Mouse (Mus musculus): ENCODE results near the gene Cutal. TPM values are rescaled to one million over a fixed set of nuclear protein-coding genes. Genes with fewer than 3 reads are reported as not detected.

The Cutal gene
- total and polyA plus RNA-seq, 3 experiments = not detected

GRCm38 (mm10) chr2:34914069-34914822, 40.0 kb downstream of the Cutal start:
- peak overlapping the region; percentile 65 to 94 for H3K4me3 ChIP-seq (ENCODE audit: control insufficient read depth in 1 of 2, insufficient read depth in 1 of 2, low read depth in 2 of 2, low read length in 2 of 2)
- peak overlapping the region; percentile 55 for H3K27ac ChIP-seq (ENCODE audit: control insufficient read depth, low read depth, low read length)
- peaks cover 5% of the 10 kb centered on the region for H3K79me2 ChIP-seq (ENCODE audit: control insufficient read depth, insufficient read depth, low read length, poor library complexity)
- no peaks in the 10 kb centered on the region; a peak in 1 of 4 replicates for H3K27me3 ChIP-seq (ENCODE audit: control insufficient read depth in 1 of 2, insufficient read depth in 2 of 2, low read length in 2 of 2)
- peaks cover 0 to 9% of the 10 kb centered on the region in 2 experiments; a peak in 2 of 4 replicates for H3K4me1 ChIP-seq (ENCODE audit: control insufficient read depth in 1 of 2, insufficient read depth in 2 of 2, low read length in 2 of 2)
- DNase-seq (ENCODE audit: low read depth, low spot score) = peak; percentile 82
- peak overlapping the region; percentile 97 for H3K9ac ChIP-seq (ENCODE audit: control insufficient read depth, low read depth, low read length, poor library complexity, severe bottlenecking)
- no peaks in the 10 kb centered on the region for H3K9me3 ChIP-seq (replicated peaks; ENCODE audit: insufficient read depth, low read length)
- TF ChIP-seq GATA1 (IDR thresholded peaks at IDR 0.05; ENCODE audit: low read depth, low read length) = peak; percentile 68
- no peak for TF ChIP-seq ELF1 (IDR thresholded peaks at IDR 0.05; ENCODE audit: low read depth, low read length)
- TF ChIP-seq MYC (IDR thresholded peaks at IDR 0.05; ENCODE audit: low read depth, low read length) = no peak; the same call in 1 of the 2 replicates
- peak; percentile 74; the same call in 1 of the 2 replicates for TF ChIP-seq E2F4 (IDR thresholded peaks at IDR 0.05; ENCODE audit: borderline replicate concordance, low read depth, low read length)
- no peak for TF ChIP-seq MAFK (IDR thresholded peaks at IDR 0.05; ENCODE audit: borderline replicate concordance, low read depth, low read length)
- TF ChIP-seq SIN3A (IDR thresholded peaks at IDR 0.05; ENCODE audit: low read length) = peak; percentile 73; the same call in 1 of the 2 replicates
- peak; percentile 20; the same call in 1 of the 2 replicates for TF ChIP-seq NRF1 (IDR thresholded peaks at IDR 0.05; ENCODE audit: insufficient read depth, low read depth, low read length, poor library complexity, severe bottlenecking)
- TF ChIP-seq MEF2A (IDR thresholded peaks at IDR 0.05; ENCODE audit: extremely low read depth, insufficient replicate concordance, low read depth, low read length, poor library complexity, severe bottlenecking) = no peak
- TF ChIP-seq POLR2A (IDR thresholded peaks at IDR 0.05; ENCODE audit: control insufficient read depth in 1 of 2, insufficient read depth in 1 of 2, low read depth in 1 of 2, low read length in 2 of 2, poor library complexity in 1 of 2) = peak; percentile 61 to 79; a peak in 3 of 4 replicates
- TF ChIP-seq HCFC1 (IDR thresholded peaks at IDR 0.05; ENCODE audit: low read depth, low read length) = peak; percentile 60; the same call in 1 of the 2 replicates
- peak; percentile 66; the same call in 1 of the 2 replicates for TF ChIP-seq MAX (IDR thresholded peaks at IDR 0.05; ENCODE audit: low read length)
- peak; percentile 45; the same call in 1 of the 2 replicates for TF ChIP-seq TBP (IDR thresholded peaks at IDR 0.05; ENCODE audit: low read depth, low read length)
- TF ChIP-seq POLR2AphosphoS2 (IDR thresholded peaks at IDR 0.05; ENCODE audit: low read length) = no peak
- no peak for TF ChIP-seq ETS1 (IDR thresholded peaks at IDR 0.05; ENCODE audit: low read depth, low read length)
- TF ChIP-seq RCOR1 (IDR thresholded peaks at IDR 0.05; ENCODE audit: low read depth, low read length) = no peak
- no peak for TF ChIP-seq CHD1 (IDR thresholded peaks at IDR 0.05; ENCODE audit: low read depth, low read length)
- peak; percentile 38; the same call in 1 of the 2 replicates for TF ChIP-seq ZNF384 (IDR thresholded peaks at IDR 0.05; ENCODE audit: low read depth, low read length)
- TF ChIP-seq EP300 (IDR thresholded peaks at IDR 0.05; ENCODE audit: low read depth in 1 of 2, low read length in 2 of 2) = no peak
- TF ChIP-seq NELFE (IDR thresholded peaks at IDR 0.05; ENCODE audit: low read depth, low read length) = peak; percentile 64
- TF ChIP-seq MAZ (IDR thresholded peaks at IDR 0.05; ENCODE audit: low read depth, low read length) = peak; percentile 58; the same call in 1 of the 2 replicates
- no peak for TF ChIP-seq ZKSCAN1 (IDR thresholded peaks at IDR 0.05; ENCODE audit: low read depth, low read length)
- no peak for TF ChIP-seq TAL1 (IDR thresholded peaks at IDR 0.05; ENCODE audit: low read length)
- peak; percentile 59 for TF ChIP-seq MXI1 (IDR thresholded peaks at IDR 0.05; ENCODE audit: low read depth, low read length)
- peaks cover 0 to 4% of the 10 kb centered on the region in 2 experiments; a peak in 1 of 4 replicates for H3K36me3 ChIP-seq (ENCODE audit: control insufficient read depth in 1 of 2, insufficient read depth in 2 of 2, low read length in 2 of 2)

Measured in MEL (cell line).